Mouse (Mus musculus): ENCODE measurements around the gene Chrd. TPM values are rescaled to one million over a fixed set of nuclear protein-coding genes. Genes with fewer than 3 reads are reported as not detected.

Gene Chrd
- polyA plus RNA-seq, 1 experiment, result 49.9 TPM

GRCm38 (mm10) chr16:20731688-20732087 is 1.2 kb upstream of the Chrd start:
- DNase-seq (ENCODE audit: extremely low spot score in 1 of 2, low spot score in 1 of 2), result peak in 1 of 2 experiments; percentile 47

DNA sequence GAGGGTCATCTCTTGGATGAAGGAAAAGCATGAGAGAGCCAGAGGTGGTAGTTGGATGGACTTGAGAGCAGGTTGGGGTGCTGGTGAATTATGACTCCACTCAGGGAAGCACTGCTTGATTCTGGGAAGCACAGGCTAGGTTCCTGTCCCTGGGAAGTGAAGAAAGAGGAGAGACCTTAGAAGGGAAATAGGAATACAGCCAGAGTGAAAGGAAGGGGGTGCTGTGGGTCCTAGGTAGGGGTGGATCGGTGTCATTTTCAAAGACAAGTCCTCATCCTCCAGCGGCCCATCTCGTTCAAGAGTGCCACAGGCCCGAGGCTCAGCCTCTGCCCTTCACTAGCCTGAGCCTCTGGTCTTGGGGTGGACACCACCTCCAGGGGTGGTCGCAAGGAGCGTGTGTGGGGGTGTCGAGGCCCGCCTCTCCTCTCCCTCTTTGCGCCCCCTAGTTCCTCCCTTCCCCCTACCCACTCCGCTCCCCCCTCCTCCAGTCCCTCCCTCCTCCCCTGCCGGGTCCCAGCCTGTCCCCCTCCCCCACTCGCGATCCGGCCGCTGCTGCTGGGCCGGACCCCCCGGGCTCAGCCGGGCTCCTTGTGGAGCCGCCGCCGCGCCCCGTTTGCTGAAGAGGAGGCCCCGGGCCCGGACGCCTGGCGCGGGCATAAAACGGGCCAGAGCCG is 539 bp upstream of the Chrd start:
- peak in 1 of 2 experiments; percentile 37 for DNase-seq (ENCODE audit: extremely low spot score in 1 of 2, low spot score in 1 of 2)

- DNase-seq (ENCODE audit: extremely low spot score in 1 of 2, low spot score in 1 of 2), result peak in 1 of 2 experiments; percentile 18
These were observed 1.1 kb downstream of the Chrd start, which contains the start of gene Thpo for GRCm38 (mm10) chr16:20733731-20734730. Thpo (minus strand) TSS chr16:20734511.

DNA sequence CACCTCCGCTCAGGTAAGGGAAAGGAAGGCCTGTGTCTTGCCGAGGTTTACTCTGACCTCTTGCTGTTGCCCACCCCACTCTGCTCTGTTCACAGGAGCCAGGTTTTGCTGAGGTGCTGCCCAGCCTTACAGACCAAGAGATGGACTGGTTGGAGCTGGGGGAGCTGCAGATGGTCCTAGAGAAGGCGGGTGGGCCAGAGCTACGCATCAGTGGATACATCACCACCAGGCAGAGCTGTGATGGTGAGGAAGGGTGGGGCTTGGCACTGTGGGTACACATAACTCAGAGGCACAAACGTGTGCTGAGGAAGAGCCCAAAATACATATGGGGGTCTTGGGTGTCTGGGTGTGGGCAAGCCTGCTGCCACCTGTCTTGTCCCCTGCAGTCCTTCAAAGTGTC is 2.7 kb downstream of the Chrd start:
- DNase-seq (ENCODE audit: extremely low spot score in 1 of 2, low spot score in 1 of 2), result no peak

- no peak for DNase-seq (ENCODE audit: extremely low spot score in 1 of 2, low spot score in 1 of 2)
These were observed 3.2 kb downstream of the Chrd start for GRCm38 (mm10) chr16:20736168-20736567.

GRCm38 (mm10) chr16:20736823-20737222 is 3.9 kb downstream of the Chrd start:
- no peak for DNase-seq (ENCODE audit: extremely low spot score in 1 of 2, low spot score in 1 of 2)

- no peak for DNase-seq (ENCODE audit: extremely low spot score in 1 of 2, low spot score in 1 of 2)
These were observed 6.9 kb downstream of the Chrd start for GRCm38 (mm10) chr16:20739845-20740244.

DNA sequence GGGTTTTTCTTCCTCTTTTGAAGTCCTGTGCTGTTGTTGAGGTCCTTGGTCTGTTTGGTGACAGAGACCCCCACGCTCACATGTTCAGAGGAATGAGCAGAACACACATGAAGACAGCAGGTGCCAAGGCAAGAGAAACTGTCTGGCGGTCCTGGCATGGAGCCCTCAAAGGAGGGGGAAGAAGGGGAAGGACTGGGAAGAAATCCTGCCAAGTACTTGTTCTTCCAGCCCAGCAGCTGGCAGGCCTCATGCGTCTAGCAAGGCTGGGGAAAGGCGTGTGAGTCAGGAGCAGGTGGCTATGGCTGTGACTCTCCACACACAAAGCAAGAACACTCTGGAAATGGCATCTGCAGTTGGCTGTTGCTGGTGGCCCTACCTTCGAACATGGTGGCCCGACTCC is 13.7 kb downstream of the Chrd start:
- DNase-seq (ENCODE audit: extremely low spot score in 1 of 2, low spot score in 1 of 2), result peak; percentile 66 to 85

DNA sequence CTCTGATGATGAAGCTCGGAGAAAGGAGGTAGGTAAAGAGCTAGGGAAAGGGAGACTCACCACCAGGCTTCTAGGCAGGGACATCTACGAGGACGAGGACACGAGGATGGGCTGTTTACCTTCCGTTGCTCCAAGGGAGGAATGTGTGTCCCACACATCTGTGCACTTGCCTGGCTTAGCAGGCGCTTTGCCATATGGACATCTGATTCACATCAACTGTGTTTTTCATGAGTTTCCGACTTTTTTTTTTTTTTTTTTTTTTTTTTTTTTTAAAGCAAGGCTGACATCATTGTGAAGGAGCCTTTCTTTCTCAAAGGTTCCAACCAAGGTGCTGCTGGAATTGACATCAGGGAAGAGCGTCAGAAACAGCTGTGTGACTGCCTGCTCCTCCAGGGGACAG is 17.6 kb downstream of the Chrd start:
- DNase-seq (ENCODE audit: extremely low spot score in 1 of 2, low spot score in 1 of 2), result peak in 1 of 2 experiments; percentile 34

GRCm38 (mm10) chr16:20756052-20756451 is 23.1 kb downstream of the Chrd start:
- DNase-seq (ENCODE audit: extremely low spot score in 1 of 2, low spot score in 1 of 2), result no peak

GRCm38 (mm10) chr16:20757385-20757784 is 24.5 kb downstream of the Chrd start:
- DNase-seq (ENCODE audit: extremely low spot score in 1 of 2, low spot score in 1 of 2), result no peak

GRCm38 (mm10) chr16:20761681-20762080 is 28.8 kb downstream of the Chrd start:
- DNase-seq (ENCODE audit: extremely low spot score in 1 of 2, low spot score in 1 of 2), result peak in 1 of 2 experiments; percentile 59

DNA sequence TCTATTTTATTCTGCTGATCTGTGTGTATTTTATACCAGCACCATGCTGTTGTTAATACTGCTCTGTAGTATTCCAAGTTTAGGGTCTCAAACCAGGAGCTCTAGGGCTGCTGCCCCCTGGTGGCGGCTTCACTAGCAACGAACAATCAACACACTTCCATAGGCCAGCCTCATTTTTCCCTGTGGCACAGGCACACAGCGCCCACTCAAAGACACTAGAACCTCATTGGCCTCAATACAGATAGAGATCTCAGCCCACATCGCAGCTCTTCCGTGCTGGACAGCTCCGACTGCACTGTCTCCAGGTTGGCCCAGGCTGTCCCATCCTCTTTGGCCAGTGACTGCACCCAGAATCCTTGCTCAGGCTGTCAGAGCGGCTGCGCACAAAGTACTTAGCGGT is 32.3 kb downstream of the Chrd start:
- DNase-seq (ENCODE audit: extremely low spot score in 1 of 2, low spot score in 1 of 2), result peak in 1 of 2 experiments; percentile 21

DNA sequence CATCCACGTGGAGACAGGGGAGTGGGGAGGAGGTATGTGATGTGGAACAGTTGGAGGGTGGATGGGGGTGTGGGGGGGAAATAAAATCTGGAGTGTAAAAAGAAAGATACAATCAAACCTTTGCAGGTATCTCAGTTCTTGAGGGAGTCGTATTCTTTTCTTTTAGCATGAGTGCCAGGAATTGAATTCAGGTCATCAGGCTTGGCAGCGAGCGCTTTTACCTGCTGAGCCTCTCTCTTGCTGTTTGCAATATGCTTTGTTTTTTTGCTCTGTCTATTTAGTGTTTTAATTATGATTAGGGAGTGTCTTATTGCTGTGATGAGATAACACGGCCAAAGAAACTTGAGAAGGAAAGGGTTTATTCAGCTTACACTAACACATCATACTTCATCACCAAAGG is 42.1 kb downstream of the Chrd start:
- DNase-seq (ENCODE audit: extremely low spot score in 1 of 2, low spot score in 1 of 2), result no peak

DNA sequence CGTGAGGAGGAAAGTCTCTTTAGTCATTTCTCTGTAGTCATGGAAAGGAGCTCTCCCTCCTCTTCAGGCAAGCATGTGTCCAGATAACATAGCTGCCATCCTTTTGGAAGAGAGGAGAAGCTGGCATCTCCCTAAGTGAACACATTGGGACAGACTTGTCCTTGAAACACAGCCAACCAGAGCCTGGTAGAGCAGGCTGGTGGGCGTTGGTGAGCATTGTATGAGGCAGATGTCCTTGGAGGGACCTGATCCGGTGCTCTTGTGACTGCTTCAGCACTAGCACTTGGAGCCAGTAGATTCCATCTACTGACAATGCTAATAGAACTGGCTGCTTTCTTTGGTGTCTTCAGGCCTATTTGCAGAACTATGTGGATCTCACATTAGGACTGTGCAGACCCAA is 46.9 kb downstream of the Chrd start:
- no peak for DNase-seq (ENCODE audit: extremely low spot score in 1 of 2, low spot score in 1 of 2)

GRCm38 (mm10) chr16:20781101-20781630 is 48.2 kb downstream of the Chrd start:
- DNase-seq (ENCODE audit: extremely low spot score in 1 of 2, low spot score in 1 of 2), result no peak

- DNase-seq (ENCODE audit: extremely low spot score in 1 of 2, low spot score in 1 of 2), result no peak
These were observed 51.0 kb downstream of the Chrd start for GRCm38 (mm10) chr16:20783891-20784290.

DNA sequence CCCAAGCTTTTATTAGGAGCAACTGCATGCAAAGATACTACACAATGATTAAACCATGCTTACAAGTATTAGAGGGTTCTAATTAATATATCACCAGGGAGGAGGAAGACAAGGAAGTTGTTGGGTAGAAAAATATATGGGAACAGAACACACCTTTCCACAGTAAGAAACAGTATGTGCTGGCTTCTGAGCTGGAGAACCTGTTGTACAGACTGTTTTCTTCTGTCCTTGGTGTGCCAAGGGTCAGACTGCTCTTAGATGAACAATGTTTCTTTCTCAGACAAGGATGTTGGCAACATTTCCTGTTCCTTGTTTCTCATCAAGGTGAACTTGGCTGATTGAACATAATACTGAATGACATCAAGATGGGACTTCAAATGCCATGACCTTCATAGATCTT is 51.8 kb downstream of the Chrd start:
- no peak for DNase-seq (ENCODE audit: extremely low spot score in 1 of 2, low spot score in 1 of 2)

DNA sequence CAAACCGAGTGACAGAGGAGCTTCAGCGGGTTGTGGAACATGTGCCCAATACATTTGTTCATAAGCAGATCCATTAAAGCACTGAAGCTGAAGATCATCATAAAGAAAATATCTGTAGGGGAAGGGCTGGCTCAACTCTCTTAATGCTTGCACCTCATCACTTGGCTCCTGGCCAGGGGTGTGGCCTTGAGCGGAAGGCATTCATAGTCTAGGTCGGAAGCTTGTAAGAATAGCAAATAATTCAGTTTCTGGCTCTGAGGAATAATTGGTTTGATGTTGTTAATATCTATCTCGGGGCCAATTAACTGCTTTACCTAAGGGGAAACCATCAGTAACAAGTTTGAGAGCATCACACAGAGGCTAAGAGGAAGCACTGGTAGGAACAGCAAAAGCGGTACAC is 53.6 kb downstream of the Chrd start:
- DNase-seq (ENCODE audit: extremely low spot score in 1 of 2, low spot score in 1 of 2), result no peak

DNA sequence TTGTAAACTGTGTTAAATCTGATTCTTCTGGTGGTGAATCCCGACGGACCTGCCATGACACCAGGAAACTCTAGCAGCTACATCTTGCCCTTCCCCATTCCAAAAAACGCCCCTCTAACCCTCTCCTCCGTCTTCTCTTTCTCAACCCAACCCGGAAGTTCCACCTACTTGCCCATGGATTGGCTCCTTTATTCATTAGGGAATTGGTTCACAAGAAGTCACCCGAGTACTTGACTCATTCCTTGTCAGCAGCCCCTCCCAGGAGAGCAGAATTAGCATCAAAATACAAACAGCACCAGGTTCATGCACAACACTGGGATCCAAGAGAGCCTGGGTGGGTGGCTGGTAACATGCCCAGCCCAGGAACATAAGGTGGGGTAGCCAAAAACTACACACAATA is 58.9 kb downstream of the Chrd start:
- DNase-seq (ENCODE audit: extremely low spot score in 1 of 2, low spot score in 1 of 2), result no peak

Data from frontal cortex, adult 2 months (tissue).